Mouse (Mus musculus) limb, embryonic 12.5 days (tissue): ENCODE measurements at regions not wholly inside any gene's neighbourhood (a gene's known extent, or its start where the extent isn't known, plus 50 kb on each side); places are given as distances from the start of the nearest gene placed in this dataset.

Source experiments
- ATAC-seq: fragments of 200-750 bp; cut with Nextera tagmentation; 2 replicates; pipeline ENCODE4 v1.8.0; 2017; ENCODE audit warnings: low read depth, moderate TSS enrichment; ENCODE audit not compliant: insufficient number of reproducible peaks, insufficient read depth, low FRiP score, low TSS enrichment
- H3K27ac ChIP-seq: fragments of 300-500 bp; sonication (generic); 2 replicates; pipeline ENCODE4 v1.5.1; 2016; ENCODE audit warnings: mild to moderate bottlenecking, moderate library complexity
- H3K27me3 ChIP-seq: fragments of 300-500 bp; sonication (generic); 2 replicates; pipeline ENCODE4 v1.6.1; 2016; ENCODE audit warnings: mild to moderate bottlenecking, moderate library complexity
- H3K36me3 ChIP-seq: fragments of 300-500 bp; sonication (generic); 2 replicates; pipeline ENCODE4 v1.6.1; 2016; ENCODE audit warnings: mild to moderate bottlenecking, moderate library complexity
- H3K4me1 ChIP-seq: fragments of 300-500 bp; sonication (generic); replicated peaks from 2 replicates; pipeline ENCODE4 v1.6.1; 2016
- H3K4me2 ChIP-seq: fragments of 300-500 bp; sonication (generic); 2 replicates; pipeline ENCODE4 v1.6.1; 2016; ENCODE audit warnings: mild to moderate bottlenecking, moderate library complexity
- H3K4me3 ChIP-seq: fragments of 300-500 bp; sonication (generic); replicated peaks from 2 replicates; pipeline ENCODE4 v1.5.1; 2016; ENCODE audit warnings: mild to moderate bottlenecking
- H3K9ac ChIP-seq: fragments of 300-500 bp; sonication (generic); replicated peaks from 2 replicates; pipeline ENCODE4 v1.6.1; 2016; ENCODE audit warnings: mild to moderate bottlenecking, moderate library complexity
- H3K9me3 ChIP-seq: fragments of 300-500 bp; sonication (generic); 2 replicates; pipeline ENCODE4 v1.6.1; 2016; ENCODE audit warnings: mild to moderate bottlenecking, moderate library complexity
- WGBS: fragments of 180-500 bp; shearing (Covaris S2); methylation state at CpG from one replicate; pipeline ENCODE4 v1.1.7; 2016; 5-methylcytosine and 5-hydroxymethylcytosine counted together

- no peak overlapping the region for H3K9ac ChIP-seq
- no peaks in the 10 kb centered on the region for H3K36me3 ChIP-seq
- H3K4me1 ChIP-seq = no peaks in the 10 kb centered on the region
- WGBS = 67% methylated on average over 4 of the region's 4 CpGs
- H3K4me2 ChIP-seq = no peak overlapping the region
- no peaks in the 10 kb centered on the region for H3K27me3 ChIP-seq
- H3K27ac ChIP-seq = no peak overlapping the region
- ATAC-seq = no peak
- H3K4me3 ChIP-seq = no peak overlapping the region
- no peaks in the 10 kb centered on the region for H3K9me3 ChIP-seq
Observed at GRCm38 (mm10) chr17:14610791-14611522, 83.1 kb downstream of the Thbs2 start.

- no peak overlapping the region for H3K9ac ChIP-seq
- H3K36me3 ChIP-seq = no peaks in the 10 kb centered on the region
- H3K4me2 ChIP-seq = no peak overlapping the region
- H3K9me3 ChIP-seq = no peaks in the 10 kb centered on the region
- H3K4me3 ChIP-seq = no peak overlapping the region
- ATAC-seq = no peak
- no peaks in the 10 kb centered on the region for H3K4me1 ChIP-seq
- no peaks in the 10 kb centered on the region for H3K27me3 ChIP-seq
- 82% methylated on average over 4 of the region's 4 CpGs for WGBS
- H3K27ac ChIP-seq = no peak overlapping the region
Observed at GRCm38 (mm10) chr17:14608845-14609244, 85.2 kb downstream of the Thbs2 start.

DNA sequence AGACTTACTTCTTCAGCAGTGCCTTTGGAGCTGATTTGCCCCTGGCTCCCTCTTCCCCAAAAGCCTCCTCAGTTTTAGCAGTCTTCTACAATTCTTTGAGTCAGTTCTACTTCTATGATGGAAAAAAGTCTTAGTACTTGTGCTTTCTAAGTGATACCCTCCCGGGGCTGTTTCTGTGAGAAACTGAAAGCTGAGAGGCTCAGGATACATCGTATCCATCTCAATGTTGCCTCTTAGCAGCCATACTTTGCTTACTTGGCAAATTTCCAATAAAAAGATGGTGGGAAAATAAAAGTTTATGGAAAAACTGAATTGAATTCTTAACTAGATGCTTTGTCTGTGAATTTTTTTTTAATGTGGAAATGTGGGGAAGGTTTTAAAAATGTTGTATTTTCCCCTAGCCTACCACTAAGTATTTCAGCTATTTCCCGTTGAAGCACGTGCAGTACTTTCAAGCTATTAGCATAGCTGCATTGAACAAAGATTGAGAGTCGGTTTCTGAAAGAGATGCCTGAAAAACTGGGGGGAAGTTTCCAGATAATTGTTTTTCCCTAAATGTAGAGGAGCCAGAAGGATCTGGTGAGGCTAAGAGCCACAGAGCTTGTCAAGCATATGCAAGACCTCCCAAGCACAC is 87.6 kb downstream of the Thbs2 start:
- 64% methylated on average over 5 of the region's 5 CpGs for WGBS
- Histone ChIP-seq H3K9me3 (no peaks in the 10 kb centered on the region), H3K27me3 (no peaks in the 10 kb centered on the region), H3K36me3 (no peaks in the 10 kb centered on the region), H3K27ac (0 out of 2 replicates have a peak overlapping the region, but pooled peaks have one; percentile 29), H3K4me3 (no peak overlapping the region), H3K4me2 (no peak overlapping the region), H3K4me1 (no peaks in the 10 kb centered on the region), H3K9ac (no peak overlapping the region)
- ATAC-seq = no peak

DNA sequence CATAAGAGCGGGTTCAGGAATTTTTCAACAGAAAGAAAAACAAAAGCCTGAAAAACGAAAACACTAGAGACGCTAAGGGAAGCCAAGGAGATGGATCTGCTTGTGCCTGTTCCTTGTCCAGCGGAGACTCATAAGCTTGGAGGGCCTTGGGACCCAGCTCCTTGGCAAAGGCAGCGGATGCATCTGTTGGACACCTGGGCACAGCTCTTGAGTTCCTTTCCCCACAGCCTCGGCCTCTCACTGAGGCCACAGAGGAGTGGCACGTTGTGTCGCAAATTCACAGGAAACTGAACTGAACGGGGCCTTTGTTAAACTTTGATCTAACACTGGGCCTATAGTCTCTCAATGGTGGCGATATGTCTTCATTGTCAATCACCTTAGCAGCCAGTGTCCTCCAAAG is 94.4 kb downstream of the Thbs2 start:
- Histone ChIP-seq H3K4me2 (no peak overlapping the region), H3K4me1 (0 out of 2 replicates have a peak, but pooled peaks cover 6% of the 10 kb centered on the region), H3K27ac (no peak overlapping the region), H3K9ac (no peak overlapping the region), H3K9me3 (no peaks in the 10 kb centered on the region), H3K36me3 (no peaks in the 10 kb centered on the region), H3K4me3 (no peak overlapping the region), H3K27me3 (no peaks in the 10 kb centered on the region)
- no peak for ATAC-seq
- WGBS = 75% methylated on average over 10 of the region's 10 CpGs

GRCm38 (mm10) chr17:14596470-14596869 is 97.6 kb downstream of the Thbs2 start:
- 81% methylated on average over 7 of the region's 7 CpGs for WGBS
- Histone ChIP-seq H3K4me1 (0 out of 2 replicates have a peak, but pooled peaks cover 6% of the 10 kb centered on the region), H3K9me3 (no peaks in the 10 kb centered on the region), H3K27ac (no peak overlapping the region), H3K4me3 (no peak overlapping the region), H3K27me3 (no peaks in the 10 kb centered on the region), H3K4me2 (no peak overlapping the region), H3K9ac (no peak overlapping the region), H3K36me3 (no peaks in the 10 kb centered on the region)
- ATAC-seq = no peak

DNA sequence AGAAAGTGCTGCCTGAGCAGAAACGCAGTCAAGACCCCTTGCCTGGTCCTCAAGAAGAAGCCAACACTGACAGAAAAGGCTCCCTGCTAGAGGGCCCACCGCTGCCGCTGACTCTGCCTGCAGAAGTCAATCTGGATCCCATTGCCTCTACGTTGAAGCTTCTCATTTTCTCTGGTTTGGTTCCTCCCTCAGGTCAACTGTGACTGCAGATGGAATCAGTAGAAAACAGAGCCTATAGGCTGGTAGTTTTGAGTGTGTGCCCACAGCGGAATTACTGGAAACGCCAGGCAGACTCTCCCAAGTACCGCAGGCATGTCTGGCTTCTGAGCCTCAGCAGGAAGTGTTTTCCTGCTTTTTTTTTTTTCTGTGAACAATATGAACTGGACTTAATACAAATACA is 98.5 kb downstream of the Thbs2 start:
- no peaks in the 10 kb centered on the region for H3K27me3 ChIP-seq
- WGBS = 69% methylated on average over 7 of the region's 7 CpGs

DNA sequence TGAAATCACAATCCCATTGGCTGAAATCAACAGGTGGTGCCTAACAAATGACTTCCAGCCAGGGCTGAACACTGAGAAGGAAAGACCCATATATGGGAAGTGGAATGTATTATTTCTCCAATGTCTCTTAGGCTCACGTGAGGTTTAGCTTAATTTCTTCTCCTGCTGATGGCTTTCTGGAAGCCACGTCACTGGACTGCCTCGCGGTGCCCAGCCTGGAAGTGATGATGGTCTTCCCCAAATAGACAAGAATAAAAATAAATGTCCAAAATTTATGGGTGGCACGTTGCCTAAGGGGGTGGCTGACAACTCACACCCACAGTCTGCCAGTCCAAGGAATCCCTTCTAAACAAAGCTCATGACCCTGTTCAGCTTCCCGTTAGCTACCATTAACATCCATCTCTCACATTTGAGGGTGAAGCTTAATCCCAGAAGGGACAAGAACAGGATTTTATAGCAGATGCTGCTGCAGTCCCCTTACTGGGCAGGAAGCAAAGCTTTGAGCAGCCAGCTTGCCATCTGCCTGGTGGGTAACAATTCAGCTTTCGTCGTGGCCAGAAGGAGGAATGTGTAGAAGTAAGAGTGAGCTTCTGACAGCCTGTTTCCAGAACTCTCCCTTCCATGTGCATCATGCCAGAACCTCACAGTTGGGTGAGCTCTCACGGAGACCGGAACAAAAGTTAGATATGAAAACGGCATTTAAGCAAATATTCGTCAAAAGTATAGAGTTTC is 105.8 kb downstream of the Thbs2 start:
- no peak overlapping the region for H3K27ac ChIP-seq
- no peaks in the 10 kb centered on the region for H3K9me3 ChIP-seq
- no peak for ATAC-seq
- 84% methylated on average over 12 of the region's 12 CpGs for WGBS
- no peaks in the 10 kb centered on the region for H3K36me3 ChIP-seq
- no peak overlapping the region for H3K9ac ChIP-seq
- H3K27me3 ChIP-seq = no peaks in the 10 kb centered on the region
- no peak overlapping the region for H3K4me3 ChIP-seq
- H3K4me2 ChIP-seq = no peak overlapping the region
- H3K4me1 ChIP-seq = no peaks in the 10 kb centered on the region

More for the DNA sequence above, 98.5 kb downstream of the Thbs2 start:
- no peak for ATAC-seq
- Histone ChIP-seq H3K36me3 (no peaks in the 10 kb centered on the region), H3K4me2 (no peak overlapping the region), H3K4me3 (no peak overlapping the region), H3K4me1 (0 out of 2 replicates have a peak, but pooled peaks cover 6% of the 10 kb centered on the region), H3K9ac (no peak overlapping the region), H3K27ac (no peak overlapping the region), H3K9me3 (no peaks in the 10 kb centered on the region)

DNA sequence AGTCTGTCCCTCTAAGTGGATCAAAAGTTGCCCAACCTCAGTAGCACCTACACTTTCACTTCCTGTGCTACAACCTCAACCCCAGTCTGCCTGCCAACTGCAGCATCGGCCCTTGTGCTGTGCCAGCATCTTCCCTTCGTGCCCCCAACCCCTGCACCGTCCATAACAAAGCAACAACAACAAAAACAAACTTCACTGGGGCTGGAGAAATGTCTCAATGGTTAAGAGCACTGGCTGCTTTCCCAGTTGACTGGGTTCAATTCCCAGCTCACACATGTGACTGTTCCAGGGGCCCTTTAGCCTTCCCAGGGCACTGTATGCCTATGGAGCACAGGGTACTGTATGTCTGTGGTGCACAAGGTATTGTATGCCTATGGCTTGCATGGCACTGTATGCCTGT is 114.4 kb downstream of the Thbs2 start:
- ATAC-seq = no peak
- no peak overlapping the region for H3K9ac ChIP-seq
- H3K9me3 ChIP-seq = no peaks in the 10 kb centered on the region
- WGBS = 86% methylated on average over 3 of the region's 3 CpGs
- no peaks in the 10 kb centered on the region for H3K27me3 ChIP-seq
- H3K4me2 ChIP-seq = no peak overlapping the region
- H3K36me3 ChIP-seq = no peaks in the 10 kb centered on the region
- H3K4me1 ChIP-seq = peaks cover 7% of the 10 kb centered on the region
- H3K4me3 ChIP-seq = no peak overlapping the region
- no peak overlapping the region for H3K27ac ChIP-seq

GRCm38 (mm10) chr17:14578721-14579120 is 115.3 kb downstream of the Thbs2 start:
- 81% methylated on average over 1 of the region's 1 CpGs for WGBS
- Histone ChIP-seq H3K9me3 (no peaks in the 10 kb centered on the region), H3K9ac (no peak overlapping the region), H3K4me3 (no peak overlapping the region), H3K27me3 (no peaks in the 10 kb centered on the region), H3K4me2 (no peak overlapping the region), H3K27ac (0 out of 2 replicates have a peak overlapping the region, but pooled peaks have one; percentile 35), H3K36me3 (no peaks in the 10 kb centered on the region), H3K4me1 (peaks cover 7% of the 10 kb centered on the region)
- ATAC-seq = no peak

DNA sequence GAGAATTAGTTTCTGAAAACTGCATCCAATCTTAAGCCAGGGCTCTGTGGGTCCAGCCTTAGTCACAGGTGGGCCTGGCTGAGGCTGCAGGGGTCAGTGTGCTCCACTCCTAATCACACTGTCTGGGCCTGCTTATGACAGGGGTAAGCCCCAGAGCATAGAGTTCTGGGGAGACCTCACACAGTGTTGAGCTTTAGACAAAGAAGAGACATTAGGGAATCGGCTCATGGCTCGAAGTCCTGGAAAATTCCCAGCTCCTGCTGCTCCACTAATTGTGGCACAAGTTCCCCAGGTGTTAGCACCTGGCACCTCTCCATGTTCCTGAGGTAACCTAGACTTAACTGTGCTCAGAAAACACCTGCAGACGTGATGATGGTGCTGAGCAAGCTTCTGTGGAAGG is 115.8 kb downstream of the Thbs2 start:
- no peak overlapping the region for H3K27ac ChIP-seq
- H3K9me3 ChIP-seq = no peaks in the 10 kb centered on the region
- H3K4me3 ChIP-seq = no peak overlapping the region
- H3K4me2 ChIP-seq = no peak overlapping the region
- no peaks in the 10 kb centered on the region for H3K36me3 ChIP-seq
- no peak overlapping the region for H3K9ac ChIP-seq
- ATAC-seq = peak; percentile 81
- WGBS = 52% methylated on average over 3 of the region's 3 CpGs
- H3K27me3 ChIP-seq = no peaks in the 10 kb centered on the region
- H3K4me1 ChIP-seq = peaks cover 7% of the 10 kb centered on the region

GRCm38 (mm10) chr17:14576159-14576558 is 117.9 kb downstream of the Thbs2 start:
- WGBS = 88% methylated on average over 2 of the region's 2 CpGs
- Histone ChIP-seq H3K9ac (no peak overlapping the region), H3K9me3 (no peaks in the 10 kb centered on the region), H3K4me1 (peaks cover 7% of the 10 kb centered on the region), H3K36me3 (no peaks in the 10 kb centered on the region), H3K27me3 (no peaks in the 10 kb centered on the region), H3K4me2 (no peak overlapping the region), H3K27ac (no peak overlapping the region), H3K4me3 (no peak overlapping the region)
- no peak for ATAC-seq
